Mouse (Mus musculus) brain, adult 10 weeks (tissue): ENCODE data around the gene Hint2. TPM values are rescaled to one million over a fixed set of nuclear protein-coding genes. Genes with fewer than 3 reads are reported as not detected.

Source experiments
- polyA plus RNA-seq: library from polyadenylated mRNA; stranded (reverse); fragments of 350-450 nt; fragmentation: Illumina TruSeq; extraction: RNeasy Lipid Tissue Mini Kit (QIAGEN cat#74804); gene quantifications from one replicate; pipeline ENCODE4 v1.2.3, GENCODE M21; 2015; ENCODE audit warnings: low read depth, low replicate concordance

Gene Hint2
- 69.8 TPM for polyA plus RNA-seq

GRCm38 (mm10) chr4:43656339-43657109, at the start of gene Hint2:
Hint2 (minus strand) TSS chr4:43656466.

GRCm38 (mm10) chr4:43700707-43701106, 44.4 kb upstream of the Hint2 start, which contains the start of gene Olfr70:
Olfr70 (minus strand) TSS chr4:43700807.

GRCm38 (mm10) chr4:43668782-43669427, 12.6 kb upstream of the Hint2 start, which contains the start of the genes Tmem8b and Fam221b:
Tmem8b (plus strand) TSS chr4:43668971.
Fam221b (minus strand) TSS chr4:43669145.

GRCm38 (mm10) chr4:43653161-43654015, 2.9 kb downstream of the Hint2 start, which contains the start of gene Spag8:
Spag8 (minus strand) TSS chr4:43653594.

GRCm38 (mm10) chr4:43631046-43631955, 25.0 kb downstream of the Hint2 start, which contains the start of gene Npr2:
Npr2 (plus strand) TSS chr4:43631935.

Other genes starting within 250 kb of the Hint2 start
- 3.6 TPM for gene Fam166b, start 227.3 kb downstream of the Hint2 start, polyA plus RNA-seq
- 60.5 TPM for gene Tesk1, start 214.5 kb downstream of the Hint2 start, polyA plus RNA-seq
- 2.9 TPM for gene Cd72, start 201.8 kb downstream of the Hint2 start, polyA plus RNA-seq
- gene Sit1, start 172.7 kb downstream of the Hint2 start, polyA plus RNA-seq: not detected
- gene Ccdc107, start 163.6 kb downstream of the Hint2 start, polyA plus RNA-seq: 58.5 TPM
- gene Arhgef39, start 156.8 kb downstream of the Hint2 start, polyA plus RNA-seq: 1.8 TPM
- gene Car9, start 149.5 kb downstream of the Hint2 start, polyA plus RNA-seq: 1.2 TPM
- 16.8 TPM for gene Tpm2, start 132.7 kb downstream of the Hint2 start, polyA plus RNA-seq
- 65.5 TPM for gene Creb3, start 94.1 kb downstream of the Hint2 start, polyA plus RNA-seq
- gene Tln1, start 93.8 kb downstream of the Hint2 start, polyA plus RNA-seq: 40.4 TPM
- 28.2 TPM for gene Rgp1, start 77.8 kb downstream of the Hint2 start, polyA plus RNA-seq
- 61.8 TPM for gene Gba2, start 77.6 kb downstream of the Hint2 start, polyA plus RNA-seq
- not detected for gene Msmp, start 72.0 kb downstream of the Hint2 start, polyA plus RNA-seq
- gene Npr2, start 24.5 kb downstream of the Hint2 start, polyA plus RNA-seq: 48.5 TPM
- 1.5 TPM for gene Spag8, start 2.9 kb downstream of the Hint2 start, polyA plus RNA-seq
- gene Tmem8b, start 12.5 kb upstream of the Hint2 start, polyA plus RNA-seq: 40.7 TPM
- gene Fam221b, start 12.7 kb upstream of the Hint2 start, polyA plus RNA-seq: 1.6 TPM
- not detected for gene Olfr70, start 44.3 kb upstream of the Hint2 start, polyA plus RNA-seq
- gene Olfr71, start 53.8 kb upstream of the Hint2 start, polyA plus RNA-seq: not detected
- gene Hrct1, start 70.7 kb upstream of the Hint2 start, polyA plus RNA-seq: 2.0 TPM
- 1.3 TPM for gene Spaar, start 73.6 kb upstream of the Hint2 start, polyA plus RNA-seq
- not detected for gene Olfr159, start 114.5 kb upstream of the Hint2 start, polyA plus RNA-seq
- gene Olfr156, start 167.4 kb upstream of the Hint2 start, polyA plus RNA-seq: not detected
- not detected for gene Olfr157, start 183.7 kb upstream of the Hint2 start, polyA plus RNA-seq
- not detected for gene Olfr155, start 195.1 kb upstream of the Hint2 start, polyA plus RNA-seq
- gene Reck, start 219.1 kb upstream of the Hint2 start, polyA plus RNA-seq: 5.6 TPM